Mouse (Mus musculus): ENCODE measurements around the gene Phf20.

Phf20 gene

GRCm38 (mm10) chr2:156314811-156315210 is 118.5 kb downstream of the Phf20 start:
- DNase-seq (ENCODE audit: low spot score in 2 of 2), result no peak

GRCm38 (mm10) chr2:156318491-156318890 is 122.2 kb downstream of the Phf20 start:
- DNase-seq (ENCODE audit: low spot score in 2 of 2), result no peak

GRCm38 (mm10) chr2:156321538-156321937 is 125.3 kb downstream of the Phf20 start:
- no peak for DNase-seq (ENCODE audit: low spot score in 2 of 2)

- DNase-seq (ENCODE audit: low spot score in 2 of 2), result peak; percentile 34 to 42
Measured at GRCm38 (mm10) chr2:156324116-156324588, 127.9 kb downstream of the Phf20 start.

- DNase-seq (ENCODE audit: low spot score in 2 of 2), result no peak
Measured at GRCm38 (mm10) chr2:156324681-156325080, 128.4 kb downstream of the Phf20 start.

- no peak for DNase-seq (ENCODE audit: low spot score in 2 of 2)
Measured at GRCm38 (mm10) chr2:156330681-156331080, 134.4 kb downstream of the Phf20 start.

GRCm38 (mm10) chr2:156331446-156331965 is 135.2 kb downstream of the Phf20 start:
- no peak for DNase-seq (ENCODE audit: low spot score in 2 of 2)

GRCm38 (mm10) chr2:156340078-156340477 is 143.8 kb downstream of the Phf20 start:
- no peak for DNase-seq (ENCODE audit: low spot score in 2 of 2)

- DNase-seq (ENCODE audit: low spot score in 2 of 2), result no peak
Measured at GRCm38 (mm10) chr2:156344775-156345532, 148.7 kb downstream of the Phf20 start.

- DNase-seq (ENCODE audit: low spot score in 2 of 2), result no peak
Measured at GRCm38 (mm10) chr2:156348812-156349211, 152.5 kb downstream of the Phf20 start.

GRCm38 (mm10) chr2:156349286-156349848 is 153.1 kb downstream of the Phf20 start:
- no peak for DNase-seq (ENCODE audit: low spot score in 2 of 2)

GRCm38 (mm10) chr2:156351243-156351642 is 155.0 kb downstream of the Phf20 start:
- DNase-seq (ENCODE audit: low spot score in 2 of 2), result no peak

GRCm38 (mm10) chr2:156352413-156353165 is 156.3 kb downstream of the Phf20 start:
- no peak for DNase-seq (ENCODE audit: low spot score in 2 of 2)

- no peak for DNase-seq (ENCODE audit: low spot score in 2 of 2)
Measured at GRCm38 (mm10) chr2:156353265-156353692, 157.0 kb downstream of the Phf20 start.

- DNase-seq (ENCODE audit: low spot score in 2 of 2), result no peak
Measured at GRCm38 (mm10) chr2:156356031-156356430, 159.8 kb downstream of the Phf20 start.
